Mouse (Mus musculus): Measurements from ENCODE around the gene Cdr2.

Gene Cdr2

GRCm38 (mm10) chr7:120982200-120982841, at the start of gene Cdr2, which contains the start of gene Mfsd13b:
Gene Cdr2, minus strand, starts transcription at chr7:120982312.
Gene Mfsd13b, plus strand, starts transcription at chr7:120982509.
- DNase-seq (ENCODE audit: extremely low read depth, low read depth) = peak; percentile 96

DNA sequence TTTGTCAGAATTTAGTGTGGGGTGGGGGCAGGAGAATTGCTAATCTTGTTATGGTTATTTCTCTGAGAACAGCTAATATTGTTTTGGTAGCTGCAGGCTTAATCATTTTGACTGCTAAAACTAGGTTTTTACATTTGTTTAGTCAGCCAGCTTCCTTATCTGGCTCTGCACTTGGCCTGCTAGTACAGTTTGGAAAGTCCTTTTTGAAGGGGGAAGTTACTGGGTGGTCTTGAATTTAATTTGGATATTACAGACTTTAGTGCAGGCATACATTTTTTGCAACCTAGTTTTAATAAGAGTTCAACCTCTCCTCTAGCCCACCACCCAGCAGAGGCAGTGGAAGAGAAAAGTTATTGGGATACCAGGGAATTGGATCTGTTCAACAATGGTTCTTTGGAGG, 47.8 kb upstream of the Cdr2 start:
- peak; percentile 13 for DNase-seq (ENCODE audit: extremely low read depth, low read depth)

GRCm38 (mm10) chr7:121026300-121026699, 44.2 kb upstream of the Cdr2 start:
- DNase-seq (ENCODE audit: extremely low read depth, low read depth) = no peak

DNA sequence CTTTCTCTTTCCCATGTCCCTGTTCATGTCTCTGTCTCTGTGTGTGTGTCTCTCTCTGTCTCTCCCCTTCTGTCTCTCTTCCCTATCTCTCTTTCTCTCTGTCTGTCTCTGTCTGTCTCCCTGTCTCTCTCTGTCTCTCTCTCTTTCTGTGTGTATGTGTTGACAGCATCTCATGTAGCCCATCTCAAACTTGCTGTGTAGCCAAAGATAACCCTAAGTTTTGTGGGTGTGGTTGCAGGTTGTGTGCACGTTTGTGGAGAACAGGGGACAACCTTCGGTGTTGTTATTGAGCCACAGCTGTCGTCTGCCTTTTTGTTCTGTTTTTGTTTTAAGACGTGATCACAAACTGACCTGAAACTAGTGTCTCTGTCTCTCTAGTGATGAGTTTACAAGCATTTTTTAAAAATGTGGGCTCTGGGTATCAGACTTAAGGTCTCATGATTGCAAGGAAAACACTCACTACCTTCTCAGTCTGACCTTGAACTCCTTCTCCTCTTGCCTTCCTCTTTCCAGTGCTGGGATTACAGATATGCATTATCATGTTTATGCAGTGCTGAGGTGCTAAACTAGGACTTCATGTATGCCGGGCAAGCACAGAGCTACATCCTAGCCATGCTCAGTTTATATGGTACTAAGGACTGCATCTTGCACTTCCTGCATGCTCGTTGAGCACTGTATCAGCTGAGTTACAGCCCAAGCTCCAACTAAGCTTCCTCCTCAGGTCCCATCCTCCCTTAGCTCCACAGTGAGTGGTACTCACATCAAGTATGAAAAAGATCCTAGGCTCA, 43.3 kb upstream of the Cdr2 start:
- DNase-seq (ENCODE audit: extremely low read depth, low read depth) = peak; percentile 87

GRCm38 (mm10) chr7:121020277-121020676, 38.2 kb upstream of the Cdr2 start:
- DNase-seq (ENCODE audit: extremely low read depth, low read depth) = no peak

DNA sequence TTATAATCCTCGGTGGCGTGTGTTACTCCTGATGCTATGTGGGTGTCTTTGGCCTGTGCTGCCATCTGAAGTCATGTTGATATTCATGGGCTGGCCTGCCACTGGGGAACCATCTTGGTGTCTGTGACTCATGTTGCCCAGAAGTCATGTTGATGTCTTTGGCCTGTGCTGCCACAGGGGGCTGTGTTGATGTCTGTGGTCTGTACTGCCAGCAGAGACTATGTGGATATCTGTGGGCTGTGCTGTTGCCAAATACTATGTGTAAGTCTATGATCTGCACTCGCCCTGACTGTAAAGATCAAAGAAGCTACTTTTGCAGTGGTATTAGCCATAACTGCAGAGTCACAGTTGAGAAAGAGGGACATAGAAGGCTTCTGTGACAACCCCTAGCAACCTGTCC, 36.7 kb upstream of the Cdr2 start:
- DNase-seq (ENCODE audit: extremely low read depth, low read depth) = no peak

- no peak for DNase-seq (ENCODE audit: extremely low read depth, low read depth)
These were observed 32.4 kb upstream of the Cdr2 start for GRCm38 (mm10) chr7:121014486-121014885.

GRCm38 (mm10) chr7:121011794-121012689, 29.9 kb upstream of the Cdr2 start:
- DNase-seq (ENCODE audit: extremely low read depth, low read depth) = no peak

DNA sequence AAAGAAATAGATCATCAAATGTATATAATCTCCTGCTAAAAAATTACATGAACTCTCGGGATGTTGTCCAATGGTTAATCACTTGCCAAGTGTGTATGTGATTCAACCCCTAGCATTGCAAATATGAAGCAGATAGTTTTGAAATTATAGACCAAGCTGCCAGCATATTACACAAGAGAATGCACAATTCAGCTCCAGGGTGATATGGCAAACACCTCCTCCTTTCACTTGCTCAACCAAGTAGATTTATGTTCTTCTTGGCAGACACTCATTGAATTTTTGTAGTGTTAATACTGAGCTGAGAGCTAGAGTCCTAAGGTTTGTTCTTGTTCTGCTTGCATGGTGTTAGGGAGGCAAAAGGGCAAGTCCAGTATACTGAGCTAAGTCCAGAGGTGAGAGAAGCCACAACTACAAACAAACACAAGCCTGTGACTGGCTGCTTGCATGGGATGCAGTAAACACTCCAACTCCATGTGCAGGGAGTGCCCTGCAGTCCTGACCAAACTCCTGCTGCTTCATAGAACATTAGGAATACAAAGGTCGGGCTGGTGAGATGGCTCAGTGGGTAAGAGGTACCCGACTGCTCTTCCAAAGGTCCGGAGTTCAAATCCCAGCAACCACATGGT, 21.8 kb upstream of the Cdr2 start:
- no peak for DNase-seq (ENCODE audit: extremely low read depth, low read depth)

GRCm38 (mm10) chr7:121002407-121002928, 20.4 kb upstream of the Cdr2 start:
- no peak for DNase-seq (ENCODE audit: extremely low read depth, low read depth)

- DNase-seq (ENCODE audit: extremely low read depth, low read depth) = no peak
These were observed 19.8 kb upstream of the Cdr2 start for GRCm38 (mm10) chr7:121001879-121002278.

- no peak for DNase-seq (ENCODE audit: extremely low read depth, low read depth)
These were observed 18.1 kb upstream of the Cdr2 start for GRCm38 (mm10) chr7:121000065-121000822.

GRCm38 (mm10) chr7:120999021-120999530, 17.0 kb upstream of the Cdr2 start:
- no peak for DNase-seq (ENCODE audit: extremely low read depth, low read depth)

DNA sequence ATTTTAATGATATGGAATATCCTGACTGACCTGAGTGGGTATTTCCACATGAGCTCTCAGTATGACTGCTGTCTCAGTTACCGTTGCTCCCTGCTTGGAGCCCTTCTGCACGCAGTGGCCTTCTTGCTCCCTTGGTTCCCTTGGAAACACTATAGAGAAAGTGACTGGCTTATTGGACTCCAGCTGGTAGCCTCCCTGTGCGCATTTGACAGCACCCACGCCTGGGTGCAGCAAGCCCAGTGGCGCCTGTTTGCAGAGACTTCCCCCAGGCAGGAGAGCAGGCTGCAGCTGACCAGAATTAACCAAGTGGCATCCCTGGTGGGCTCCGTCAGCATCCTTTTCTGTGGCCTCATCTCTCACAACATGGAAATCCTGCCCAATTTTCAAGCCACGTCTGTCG, 9.1 kb upstream of the Cdr2 start:
- no peak for DNase-seq (ENCODE audit: extremely low read depth, low read depth)

- DNase-seq (ENCODE audit: extremely low read depth, low read depth) = no peak
These were observed 856 bp upstream of the Cdr2 start for GRCm38 (mm10) chr7:120982968-120983367.

GRCm38 (mm10) chr7:120980931-120981924, 884 bp downstream of the Cdr2 start:
- DNase-seq (ENCODE audit: extremely low read depth, low read depth) = no peak

- DNase-seq (ENCODE audit: extremely low read depth, low read depth) = peak; percentile 75
These were observed 2.1 kb downstream of the Cdr2 start for GRCm38 (mm10) chr7:120980041-120980440.

GRCm38 (mm10) chr7:120977063-120977462, 5.0 kb downstream of the Cdr2 start:
- DNase-seq (ENCODE audit: extremely low read depth, low read depth) = no peak

GRCm38 (mm10) chr7:120974001-120974400, 8.1 kb downstream of the Cdr2 start:
- DNase-seq (ENCODE audit: extremely low read depth, low read depth) = peak; percentile 21

All from MEL-GATA-1-ER (cell line).